Mouse (Mus musculus) ES-Bruce4 (cell line): ENCODE data around the gene Olfr786.

ENCODE experiments used
- CTCF ChIP-seq: IDR thresholded peaks from one replicate; pipeline ENCODE4 v1.8.1; 2011; ENCODE audit warnings: low read depth, low read length
- EP300 ChIP-seq: IDR thresholded peaks from 2 replicates; pipeline ENCODE4 v1.6.1; 2011; ENCODE audit warnings: low read depth, low read length; ENCODE audit not compliant: insufficient read depth

- TF ChIP-seq EP300 = peak; percentile 59; the same call in 1 of the 2 replicates
- TF ChIP-seq CTCF = no peak
Measured at GRCm38 (mm10) chr10:129400892-129401291, 26.2 kb upstream of the Olfr786 start.
